Mouse (Mus musculus) liver, embryonic 14.5 days (tissue): ENCODE data around the gene Rom1.

Source experiments
- CTCF ChIP-seq: IDR thresholded peaks from 2 replicates; pipeline ENCODE4 v1.5.1; 2016; ENCODE audit warnings: antibody characterized with exemption, low read depth, control low read depth
- EP300 ChIP-seq: IDR thresholded peaks from 2 replicates; pipeline ENCODE4 v1.6.1; 2016; ENCODE audit warnings: antibody characterized with exemption, low read depth

DNA sequence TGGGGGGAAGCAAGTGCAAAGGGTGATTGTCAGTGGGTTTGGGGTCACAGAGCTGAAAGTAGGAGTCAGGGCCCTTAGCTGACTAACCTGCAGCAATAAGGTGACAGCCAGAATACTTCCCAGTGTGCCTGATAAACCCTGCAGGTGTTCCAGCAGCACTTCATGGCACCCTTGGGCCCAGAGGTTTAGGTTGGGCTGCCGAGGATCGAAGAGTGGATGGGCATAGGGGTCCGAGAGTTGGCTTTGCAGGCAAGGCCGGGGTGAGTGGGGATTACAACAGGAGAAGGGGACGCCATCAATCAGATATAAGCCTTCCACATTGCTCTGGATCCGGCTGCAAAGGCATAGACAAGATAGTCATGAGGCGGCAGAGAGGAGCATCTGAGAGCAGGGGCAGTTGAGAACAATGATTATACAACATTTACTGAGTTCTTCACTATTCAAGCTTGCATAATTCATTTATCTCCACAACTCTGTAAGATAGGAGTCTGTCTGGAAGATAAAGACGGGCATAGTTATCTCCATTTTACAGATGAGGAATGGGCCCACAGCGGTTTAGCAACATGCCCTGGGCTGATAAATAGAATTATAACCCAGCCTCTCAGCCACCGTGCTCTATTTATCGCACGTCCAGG, 1.1 kb downstream of the Rom1 start:
- no peak for TF ChIP-seq CTCF
- TF ChIP-seq EP300 = peak; percentile 84
